Mouse (Mus musculus) activated CD4-positive, CD25-positive, alpha-beta regulatory T cell, adult 4 months (primary cell): Measurements from ENCODE around the gene Senp7. TPM values are rescaled to one million over a fixed set of nuclear protein-coding genes. Genes with fewer than 3 reads are reported as not detected.
"Not testable (repeated sequence)": the region's sequence is repeated elsewhere in the genome, so short reads cannot be mapped to it uniquely, and the experiment has no call there.

Experiments used
- ATAC-seq: one replicate; pipeline ENCODE4 v1.8.0; 2017
- polyA plus RNA-seq, 2 experiments: library from polyadenylated mRNA; unstranded; fragments of 100-300 nt; shearing (Covaris generic); gene quantifications; one replicate each; pipeline ENCODE4 v1.2.1; 2017

Gene Senp7
- 10 to 100 TPM; 51.4 to 54.0 TPM for polyA plus RNA-seq

DNA sequence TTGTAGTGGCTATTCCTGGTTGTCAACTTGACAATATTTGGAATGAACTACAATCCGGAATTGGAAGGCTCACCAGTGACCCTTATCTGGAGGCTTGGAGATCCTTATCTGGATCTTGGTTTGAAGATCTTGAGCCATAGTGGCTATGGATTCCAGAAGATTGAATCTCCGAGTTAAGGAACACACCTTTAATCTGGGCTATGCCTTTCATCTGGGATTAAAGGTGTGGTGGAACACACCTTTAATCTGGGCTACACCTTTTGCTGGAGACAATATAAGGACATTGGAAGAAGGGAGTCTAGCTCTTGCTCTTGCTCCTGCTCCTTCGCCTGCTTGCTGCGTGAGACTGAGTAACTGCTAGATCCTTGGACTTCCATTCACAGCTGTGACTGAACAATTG, at the start of gene Senp7:
TSS of gene Senp7 (plus strand) at position 301 of the 400 bp plus-strand sequence.
- ATAC-seq, result not testable (repeated sequence)

GRCm38 (mm10) chr16:56006798-56007197, 41.3 kb upstream of the Senp7 start:
- no peak for ATAC-seq

- no peak for ATAC-seq
Observed at GRCm38 (mm10) chr16:56008862-56009261, 39.3 kb upstream of the Senp7 start.

- ATAC-seq, result no peak
Observed at GRCm38 (mm10) chr16:56012789-56013743, 35.1 kb upstream of the Senp7 start.

- ATAC-seq, result no peak
Observed at GRCm38 (mm10) chr16:56014076-56014475, 34.1 kb upstream of the Senp7 start.

DNA sequence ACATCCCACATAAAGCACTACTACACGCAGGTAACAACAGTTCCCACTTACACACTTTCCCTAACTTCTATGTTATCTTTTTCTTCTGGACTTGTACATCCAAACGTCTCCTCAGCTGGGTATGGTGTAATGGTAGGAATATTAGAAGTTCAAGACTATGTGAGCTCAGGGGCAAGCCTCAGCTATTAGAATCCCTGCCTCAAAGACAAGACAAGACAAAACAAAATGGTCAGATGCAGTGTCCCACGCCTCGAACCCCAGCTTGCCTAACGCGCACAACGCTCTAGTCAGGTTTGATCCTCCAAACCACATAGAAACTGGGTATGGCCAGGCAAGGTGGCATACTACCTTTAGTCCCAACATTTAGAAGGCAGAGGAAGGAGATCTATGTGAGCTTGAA, 28.5 kb upstream of the Senp7 start:
- no peak for ATAC-seq

- ATAC-seq, result no peak
Observed at GRCm38 (mm10) chr16:56027854-56028629, 20.1 kb upstream of the Senp7 start.

GRCm38 (mm10) chr16:56028722-56029551, 19.2 kb upstream of the Senp7 start:
- peak; percentile 12 for ATAC-seq

DNA sequence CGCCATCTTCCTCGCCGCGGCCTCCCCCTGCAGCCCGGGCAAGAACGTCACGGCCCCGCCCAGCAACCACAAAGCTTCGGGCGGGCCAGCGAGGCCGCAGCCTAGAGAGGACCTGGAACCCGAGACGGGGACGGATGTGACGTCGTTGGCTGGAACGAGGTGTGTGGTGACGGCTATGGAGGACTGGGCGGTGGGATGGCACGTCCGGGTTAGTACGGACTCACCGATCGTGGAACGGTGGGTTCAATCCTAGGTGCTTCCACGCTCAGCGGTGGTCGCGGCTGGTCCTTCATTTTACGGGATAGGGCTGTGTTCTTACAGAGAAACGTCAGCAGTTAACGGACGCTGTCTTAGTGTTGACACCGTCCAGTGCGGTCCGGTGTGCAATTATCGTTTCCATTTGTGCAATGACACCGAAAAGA, 18.5 kb upstream of the Senp7 start, which contains the start of gene Pcnp:
TSS of gene Pcnp (minus strand) at position 79 of the 422 bp plus-strand sequence.
- peak; percentile 94 for ATAC-seq

GRCm38 (mm10) chr16:56034566-56034965, 13.6 kb upstream of the Senp7 start:
- ATAC-seq, result no peak

- ATAC-seq, result no peak
Observed at GRCm38 (mm10) chr16:56036501-56036900, 11.6 kb upstream of the Senp7 start.

DNA sequence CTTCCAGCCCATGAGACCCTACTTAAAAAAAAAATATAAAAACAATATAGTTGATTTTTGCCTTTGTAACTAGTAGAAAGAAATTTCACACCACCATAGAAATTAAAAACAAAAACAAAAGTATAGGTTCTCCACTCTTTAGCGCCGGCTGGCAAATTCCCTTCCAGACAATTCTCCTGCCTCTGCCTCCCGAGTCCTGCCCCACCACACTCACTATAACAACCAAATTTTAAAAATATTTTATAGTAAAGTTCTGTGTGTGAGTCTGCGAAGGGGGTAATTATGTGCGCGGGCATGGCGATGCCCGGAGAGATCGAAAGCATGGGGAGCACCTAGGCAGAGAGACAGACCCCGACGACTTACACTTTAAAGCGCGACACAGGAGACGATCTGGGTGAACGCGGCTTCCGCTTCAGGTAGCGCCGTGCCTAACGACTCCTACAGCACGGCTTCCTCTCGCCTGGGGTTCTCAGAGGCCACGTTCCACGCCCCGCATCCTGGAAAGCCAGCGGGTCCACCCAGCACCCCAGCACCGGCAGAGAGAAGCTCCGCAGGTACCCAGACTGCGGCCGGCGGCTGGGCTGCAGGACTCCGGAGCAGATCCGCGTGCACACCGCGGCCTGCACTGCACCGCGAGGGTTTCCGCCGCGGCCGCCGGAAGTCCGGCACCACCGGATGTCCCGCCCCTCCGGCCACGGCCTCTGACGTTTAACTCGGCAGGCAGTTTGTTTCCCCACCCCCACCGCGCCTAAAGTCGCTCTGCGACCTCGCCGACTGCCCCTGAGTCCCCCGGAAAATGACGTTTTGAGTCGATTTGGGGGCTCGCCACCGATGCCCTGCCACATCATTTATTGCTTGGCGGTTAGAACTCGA, 10.8 kb upstream of the Senp7 start, which contains the start of gene Trmt10c:
TSS of gene Trmt10c (minus strand) at position 682 of the 873 bp plus-strand sequence.
- ATAC-seq, result peak; percentile 86

DNA sequence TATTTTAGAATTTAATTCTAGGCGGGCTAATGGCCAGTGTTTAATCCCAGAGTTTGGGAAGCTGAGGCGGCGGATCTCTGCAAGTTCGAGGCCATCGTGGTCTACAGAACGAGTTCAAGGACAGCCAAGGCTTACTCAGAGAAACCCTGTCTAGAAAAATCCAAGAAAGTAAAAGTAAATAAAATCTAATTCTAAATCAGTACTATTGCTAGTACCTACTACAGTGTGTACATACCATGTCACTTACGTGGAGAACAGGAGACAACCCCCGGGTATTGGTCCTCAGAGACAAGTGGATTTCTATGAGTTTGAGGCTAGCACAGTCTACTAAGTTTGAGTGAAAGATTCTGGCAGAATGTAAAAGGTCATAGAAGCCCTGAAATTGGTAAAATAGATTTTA, 10.0 kb upstream of the Senp7 start:
- ATAC-seq, result no peak

DNA sequence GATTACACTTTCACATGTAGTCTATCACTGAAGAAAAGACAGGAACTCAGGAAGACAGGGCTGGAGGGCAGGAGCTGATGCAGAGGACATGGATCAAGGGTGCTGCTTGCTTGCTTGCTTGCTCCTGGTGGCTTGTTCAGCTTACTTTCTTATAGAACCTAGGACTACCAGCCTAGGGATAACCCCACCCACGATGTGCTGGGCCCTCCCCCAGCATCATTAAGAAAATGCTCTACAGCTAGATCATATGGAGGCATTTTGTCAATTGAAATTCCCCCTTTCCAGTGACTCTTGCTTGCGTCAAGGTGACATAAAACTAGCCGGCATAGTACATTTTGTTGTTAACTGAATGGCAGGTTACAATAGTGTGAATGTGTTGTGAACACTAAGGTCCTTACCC, 7.8 kb downstream of the Senp7 start:
- no peak for ATAC-seq

- no peak for ATAC-seq
Observed at GRCm38 (mm10) chr16:56056944-56057590, 8.9 kb downstream of the Senp7 start.

DNA sequence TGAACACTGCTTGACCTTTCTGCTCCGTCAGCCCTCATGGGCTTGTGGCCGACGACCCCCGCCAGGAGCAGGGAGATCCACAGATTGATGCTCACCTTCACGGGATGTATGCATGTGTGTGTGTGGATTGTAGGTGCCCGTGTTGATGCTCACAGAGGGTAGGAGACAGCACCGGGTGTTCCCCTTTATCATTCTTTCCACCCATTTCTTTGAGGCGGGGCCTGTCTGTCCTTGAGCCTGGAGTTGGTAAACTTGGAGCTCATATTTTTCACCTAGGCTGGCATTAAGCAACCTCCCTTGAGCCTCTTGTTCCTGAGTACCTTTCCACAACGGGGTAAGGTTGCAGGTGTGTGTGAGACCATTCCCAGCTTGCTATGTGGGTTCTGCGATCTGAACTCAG, 10.0 kb downstream of the Senp7 start:
- no peak for ATAC-seq

DNA sequence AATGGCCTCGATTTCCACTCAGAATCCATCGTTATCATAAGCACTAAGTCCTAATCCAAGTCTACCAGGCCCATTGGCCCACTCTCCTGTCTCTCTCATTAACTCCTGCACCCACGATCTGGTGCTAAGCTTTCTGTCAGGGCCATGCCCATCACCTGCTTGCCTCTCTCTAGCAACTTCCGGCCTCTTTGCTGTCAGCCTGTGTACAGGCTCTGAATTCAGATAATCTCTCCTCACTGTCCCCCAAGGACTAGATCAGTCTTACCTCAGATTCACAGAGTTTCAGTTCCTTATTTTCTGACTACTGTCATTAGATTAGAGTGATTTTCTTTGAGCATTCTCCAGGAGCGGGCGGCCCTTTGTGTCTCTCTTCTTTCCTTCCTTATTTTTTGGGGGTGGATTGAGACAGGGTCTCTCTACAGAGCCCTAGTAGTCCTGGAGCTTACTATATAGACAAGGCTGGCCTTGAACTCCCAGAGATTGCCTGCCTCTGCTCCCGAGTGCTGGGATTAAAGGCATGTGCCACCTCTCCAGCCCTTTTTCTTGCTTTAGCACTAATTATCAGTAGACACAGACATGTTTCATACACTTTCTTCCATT, 14.0 kb downstream of the Senp7 start:
- no peak for ATAC-seq

DNA sequence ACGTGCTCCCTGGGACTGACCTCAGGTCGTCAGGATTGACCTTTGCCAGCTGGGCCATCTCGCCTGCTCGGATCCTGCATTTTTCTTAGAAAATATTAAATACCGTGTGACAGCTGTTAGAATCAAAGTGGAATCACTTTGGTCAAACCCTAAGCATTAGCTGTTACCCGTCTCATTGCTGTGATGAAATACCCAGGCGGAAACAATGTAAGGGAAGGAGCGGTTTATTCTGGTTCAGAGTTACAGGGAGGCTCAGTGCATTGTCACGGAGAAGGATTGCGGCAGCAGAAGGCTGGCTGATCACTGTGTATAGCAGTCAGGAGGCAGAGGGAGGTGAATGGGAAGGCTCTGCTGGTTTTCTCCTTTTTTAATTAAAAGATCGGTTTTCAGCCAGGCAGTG, 14.8 kb downstream of the Senp7 start:
- ATAC-seq, result no peak

DNA sequence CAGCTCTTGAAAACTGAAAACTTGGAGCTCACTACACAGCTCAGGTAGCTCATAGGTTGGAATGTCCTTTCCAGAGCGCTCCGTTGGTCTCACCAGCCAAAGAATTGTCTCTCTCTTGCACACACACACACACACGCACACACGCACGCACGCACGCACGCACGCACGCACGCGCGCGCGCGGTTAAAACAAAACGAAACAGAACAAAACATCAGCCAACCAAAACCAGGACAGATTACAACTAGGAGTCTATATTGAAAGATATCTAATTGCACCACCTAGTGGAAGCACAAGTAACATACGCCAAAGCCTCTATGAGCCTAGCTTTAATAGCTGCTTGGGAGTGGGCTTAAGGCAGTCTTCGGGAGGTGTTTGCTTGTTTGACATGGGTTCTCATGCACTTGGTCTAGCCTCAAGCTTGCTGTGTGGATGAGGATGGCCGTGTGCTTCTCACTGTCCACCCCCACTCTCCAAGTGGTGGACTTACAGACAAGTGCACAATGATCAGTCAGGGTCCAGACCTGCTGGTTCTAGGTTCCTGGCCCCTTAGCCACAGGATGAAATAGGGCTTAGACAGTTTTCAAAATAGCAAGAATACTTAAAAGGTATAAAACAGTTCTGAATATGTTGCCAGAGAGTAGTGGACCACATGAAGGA, 16.3 kb downstream of the Senp7 start:
- ATAC-seq, result peak; percentile 99

GRCm38 (mm10) chr16:56066113-56066512, 18.0 kb downstream of the Senp7 start:
- no peak for ATAC-seq
